Mouse (Mus musculus) heart, adult 2 months (tissue): ENCODE data around the gene Slc51b.

Experiments used
- CTCF ChIP-seq: fragments of 200-600 bp; IDR thresholded peaks from 2 replicates; pipeline ENCODE4 v1.8.1; 2022; ENCODE audit warnings: antibody characterized with exemption, mild to moderate bottlenecking, moderate library complexity
- POLR2A ChIP-seq: fragments of 200-500 bp; IDR thresholded peaks from 2 replicates; pipeline ENCODE4 v1.6.1; 2011; ENCODE audit warnings: mild to moderate bottlenecking, low read depth, low read length, control low read depth; ENCODE audit not compliant: insufficient read depth

- TF ChIP-seq POLR2A (no peak), CTCF (no peak)
These were observed 11.4 kb downstream of the Slc51b start for GRCm38 (mm10) chr9:65411326-65411725.
